Mouse (Mus musculus) testis, postnatal 10 days (tissue): Measurements from ENCODE around the gene Dlgap3.

Experiments
- DNase-seq: peaks from one replicate; pipeline ENCODE4 v3.0.0; 2021; ENCODE audit warnings: low spot score

Dlgap3 gene

DNA sequence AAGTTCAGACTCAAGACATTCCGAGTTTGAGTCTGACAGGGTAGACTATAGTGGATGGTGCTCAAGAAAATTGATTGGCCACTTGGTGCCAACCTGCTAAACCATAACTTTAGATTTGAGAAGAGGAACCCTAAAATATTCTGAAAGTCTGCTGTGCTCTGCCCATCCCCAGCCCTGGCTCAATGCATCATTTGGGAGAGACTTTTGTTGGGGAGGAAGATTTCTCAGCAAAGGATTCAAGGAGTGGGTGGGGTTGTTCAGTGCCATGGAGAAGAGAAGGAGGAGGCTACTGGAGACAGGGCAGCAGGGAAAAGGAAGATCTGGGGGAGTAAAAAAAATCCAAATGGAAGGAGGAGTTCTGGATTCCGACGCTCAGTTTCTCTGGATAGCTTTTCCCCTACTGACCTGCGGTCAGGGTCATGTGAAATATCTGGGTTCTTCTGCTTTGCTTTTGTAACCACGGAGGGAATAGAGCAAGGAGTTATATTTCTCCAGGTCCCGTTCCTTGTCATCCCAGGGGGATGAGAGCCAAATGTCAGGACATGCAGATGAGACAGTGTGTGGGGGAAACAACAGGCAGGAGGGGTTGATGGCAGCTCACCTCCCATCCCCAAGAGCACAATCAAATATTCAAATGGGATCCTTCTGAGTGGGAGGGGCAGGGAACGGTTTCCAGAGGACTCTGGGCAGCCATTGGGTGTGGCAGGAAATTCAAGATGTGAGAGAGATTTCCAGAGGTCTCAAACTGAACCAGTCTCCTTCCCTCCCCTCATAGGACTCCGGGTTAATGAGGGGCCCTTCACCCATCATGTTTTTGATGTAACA is 5.3 kb downstream of the Dlgap3 start:
- no peak for DNase-seq

DNA sequence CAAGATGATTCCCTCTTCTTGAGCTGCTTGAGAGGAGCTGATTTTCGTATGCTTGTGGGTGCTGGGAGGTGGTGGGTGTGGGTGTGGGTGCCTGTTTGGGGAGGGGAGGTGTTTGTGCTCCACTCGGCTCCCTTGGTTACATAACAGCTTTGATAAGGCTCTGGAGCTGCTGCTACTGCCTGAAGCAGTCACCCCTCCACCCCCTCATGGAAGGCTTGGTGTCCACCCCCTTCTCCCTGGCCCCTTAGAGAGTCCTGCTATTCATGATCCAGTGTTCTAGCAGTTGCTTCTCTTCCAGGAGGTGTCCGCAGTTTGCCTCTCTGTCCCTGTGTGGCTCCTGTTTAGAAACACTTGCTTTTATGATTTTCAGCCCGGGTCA is 5.9 kb downstream of the Dlgap3 start:
- no peak for DNase-seq

DNA sequence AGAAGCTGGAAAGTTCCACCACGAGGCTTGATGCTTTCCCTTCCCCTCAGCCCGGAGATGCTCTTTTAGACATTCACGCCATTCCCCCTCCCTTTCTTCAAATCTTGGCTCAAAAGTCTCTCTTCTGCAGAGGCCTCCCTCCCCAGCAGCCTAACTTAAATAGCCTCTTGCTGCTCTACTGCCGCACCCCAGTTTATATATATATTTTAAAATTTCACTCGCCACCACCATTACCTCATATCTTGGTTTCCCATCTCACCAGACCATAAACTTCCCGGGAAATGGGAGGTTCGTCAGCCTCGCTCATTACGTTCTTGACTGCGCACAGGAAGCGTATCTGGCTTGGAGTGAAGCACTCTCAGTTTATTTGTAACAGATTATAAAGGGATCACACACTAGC is 9.0 kb downstream of the Dlgap3 start:
- DNase-seq: no peak

DNA sequence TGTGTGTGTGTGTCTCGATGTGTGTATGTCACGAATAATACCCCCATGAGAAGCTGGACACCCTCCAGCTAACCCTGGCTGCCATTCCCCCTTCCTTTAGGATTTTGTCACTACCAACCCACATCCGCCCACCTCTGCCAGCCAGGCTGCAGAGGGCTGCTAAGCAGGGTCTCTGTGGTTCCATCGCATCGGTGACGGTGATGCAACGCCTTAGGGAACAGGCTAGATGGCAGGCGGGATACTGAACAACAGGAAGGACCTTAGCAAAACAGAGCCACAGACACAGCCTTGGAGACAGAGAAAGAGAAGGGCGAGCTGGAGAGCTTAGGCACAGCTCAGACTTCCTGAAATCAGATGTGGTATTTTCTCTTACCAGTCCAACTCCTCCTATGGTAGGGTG is 9.7 kb downstream of the Dlgap3 start:
- no peak for DNase-seq

DNA sequence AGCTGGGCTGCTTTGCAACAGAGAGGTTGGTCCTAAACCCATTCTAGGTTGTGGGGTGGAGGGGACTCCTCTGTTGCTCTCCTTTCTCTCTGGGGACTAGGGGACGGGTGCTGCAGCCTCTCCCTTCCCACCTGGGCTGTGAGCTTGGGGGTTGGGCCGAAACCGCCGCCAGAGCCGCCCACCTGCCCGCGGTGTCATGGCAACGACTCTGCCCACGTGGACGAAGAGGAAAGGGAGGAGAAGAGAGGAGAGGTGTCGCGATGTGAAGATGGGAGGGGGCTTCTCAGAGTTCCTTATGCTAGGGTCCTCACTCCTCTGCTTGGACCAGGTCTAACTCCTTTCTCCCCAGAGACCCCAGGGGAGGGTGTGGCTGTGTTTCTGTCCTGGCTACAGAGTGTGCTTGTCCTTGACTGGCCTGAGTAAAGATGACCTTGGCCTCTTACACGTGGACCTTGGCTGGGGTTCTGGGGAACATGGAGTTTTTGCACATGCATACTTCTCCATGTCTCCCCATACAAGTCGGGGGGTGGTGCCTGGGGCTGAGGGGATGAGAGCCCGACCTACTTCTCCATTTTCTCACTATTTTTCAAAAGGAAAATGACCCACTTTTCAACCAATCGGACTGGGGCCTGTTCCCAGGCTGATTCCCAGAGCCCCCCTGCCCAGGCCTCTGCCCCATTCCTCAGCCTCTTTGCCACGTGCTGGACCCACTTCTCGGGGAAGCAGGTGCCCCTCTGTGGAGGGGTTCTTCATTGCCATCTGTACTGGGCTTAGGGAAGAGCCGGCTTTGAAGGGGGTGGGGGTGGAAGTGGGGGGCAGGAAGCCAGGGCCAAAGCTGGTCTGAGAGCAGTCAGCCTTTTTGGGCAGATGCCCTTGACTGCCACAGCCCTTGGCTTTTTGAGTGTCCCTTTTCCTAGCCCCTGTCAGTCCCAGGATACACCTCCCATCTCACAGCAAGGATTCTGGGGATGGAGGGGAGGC is 10.8 kb downstream of the Dlgap3 start:
- no peak for DNase-seq

DNA sequence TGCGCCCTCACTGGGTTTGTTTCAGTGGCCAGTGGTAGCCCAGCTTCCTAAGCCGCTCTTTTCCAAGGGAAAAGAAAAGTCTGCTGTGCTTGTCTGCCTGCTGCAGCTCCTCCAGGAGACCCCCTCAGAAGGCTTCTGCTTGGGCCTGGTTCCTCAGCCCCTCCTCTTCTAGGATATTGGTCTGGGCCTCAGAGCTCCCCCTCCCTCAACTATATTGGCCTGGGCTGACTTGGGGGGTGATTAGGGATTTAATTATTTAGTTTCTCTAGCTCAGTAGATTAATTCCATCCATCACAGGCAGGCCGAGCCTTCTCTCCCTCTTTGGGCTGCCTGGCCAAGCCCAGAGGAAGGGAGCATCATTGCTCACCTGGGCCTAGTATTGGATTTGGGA is 11.4 kb downstream of the Dlgap3 start:
- DNase-seq: no peak

DNA sequence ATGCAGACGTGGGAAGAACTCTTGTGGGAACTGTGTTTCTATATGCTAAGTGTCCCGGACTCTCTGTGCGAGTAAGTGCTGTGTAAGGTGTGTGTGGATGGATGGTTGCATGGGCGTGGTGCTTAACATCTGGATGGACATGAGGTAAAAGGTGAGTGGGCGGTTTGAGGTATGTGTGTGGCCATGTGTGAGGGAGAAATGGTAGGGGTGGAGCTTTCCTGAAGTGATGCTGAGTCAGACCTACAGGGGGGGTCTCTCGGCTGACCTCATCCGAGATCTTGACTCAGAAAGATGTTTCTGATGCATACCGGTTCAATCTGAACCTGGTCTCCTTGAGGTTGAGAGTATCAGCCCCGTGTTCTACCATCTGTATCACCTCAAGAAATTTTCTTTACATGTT is 12.0 kb downstream of the Dlgap3 start:
- DNase-seq: no peak

DNA sequence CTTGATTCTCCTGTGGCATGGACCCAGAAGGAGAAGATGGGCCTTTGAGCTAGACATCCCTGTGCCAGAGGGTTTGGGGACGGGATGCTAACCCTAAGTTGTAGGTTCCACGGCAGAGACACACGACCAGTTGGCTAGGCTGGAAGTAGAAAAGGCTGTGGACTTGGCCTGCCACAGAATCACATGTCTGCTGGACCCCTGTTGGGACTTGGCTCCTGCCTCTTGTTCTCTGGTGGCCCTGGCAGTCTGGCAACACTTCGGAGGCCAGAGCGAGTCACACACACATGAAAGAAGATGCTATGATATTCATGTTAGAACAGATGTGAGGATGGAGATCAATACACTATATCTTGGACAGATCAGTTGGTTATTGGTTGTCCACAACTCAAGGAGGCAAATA is 14.9 kb downstream of the Dlgap3 start:
- no peak for DNase-seq

DNA sequence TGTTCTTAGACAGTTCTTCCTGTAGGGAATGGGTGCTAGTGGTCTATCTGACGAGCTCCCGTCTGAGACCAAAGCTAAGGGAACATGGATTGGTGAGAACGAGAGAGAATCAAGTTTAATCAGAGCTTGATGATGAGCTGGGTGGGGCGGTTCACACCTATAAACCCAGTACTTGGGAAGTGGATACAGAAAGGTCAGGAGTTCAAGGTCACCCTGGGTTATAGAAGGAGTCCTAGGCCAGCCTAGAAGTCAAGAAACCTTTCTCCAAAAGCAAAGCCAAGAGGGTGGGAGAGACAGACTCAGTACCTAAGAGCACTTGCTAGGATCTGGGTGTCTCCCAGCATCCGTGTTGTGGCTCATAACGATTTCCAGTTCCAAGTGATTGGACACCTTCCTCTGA is 21.9 kb downstream of the Dlgap3 start:
- no peak for DNase-seq

DNA sequence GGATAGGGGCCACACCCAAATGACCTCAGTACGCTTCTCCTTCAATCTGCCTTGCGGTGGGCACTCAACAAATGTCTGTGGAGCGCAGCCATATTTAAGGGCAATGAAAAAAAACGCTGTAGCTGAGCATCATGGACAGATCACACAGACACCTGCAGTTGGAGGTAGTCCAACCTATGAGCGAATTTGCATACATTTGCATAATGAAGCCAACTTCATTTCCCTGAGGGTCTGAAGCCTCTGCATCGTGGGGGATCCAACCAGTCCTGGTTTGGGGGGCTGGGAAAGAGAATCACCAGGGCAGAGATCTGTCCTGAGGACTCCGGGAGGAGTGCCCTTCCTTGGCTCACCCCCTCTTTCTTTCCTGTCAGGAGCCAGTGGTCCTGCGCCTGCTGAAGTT is 23.7 kb downstream of the Dlgap3 start:
- no peak for DNase-seq

DNA sequence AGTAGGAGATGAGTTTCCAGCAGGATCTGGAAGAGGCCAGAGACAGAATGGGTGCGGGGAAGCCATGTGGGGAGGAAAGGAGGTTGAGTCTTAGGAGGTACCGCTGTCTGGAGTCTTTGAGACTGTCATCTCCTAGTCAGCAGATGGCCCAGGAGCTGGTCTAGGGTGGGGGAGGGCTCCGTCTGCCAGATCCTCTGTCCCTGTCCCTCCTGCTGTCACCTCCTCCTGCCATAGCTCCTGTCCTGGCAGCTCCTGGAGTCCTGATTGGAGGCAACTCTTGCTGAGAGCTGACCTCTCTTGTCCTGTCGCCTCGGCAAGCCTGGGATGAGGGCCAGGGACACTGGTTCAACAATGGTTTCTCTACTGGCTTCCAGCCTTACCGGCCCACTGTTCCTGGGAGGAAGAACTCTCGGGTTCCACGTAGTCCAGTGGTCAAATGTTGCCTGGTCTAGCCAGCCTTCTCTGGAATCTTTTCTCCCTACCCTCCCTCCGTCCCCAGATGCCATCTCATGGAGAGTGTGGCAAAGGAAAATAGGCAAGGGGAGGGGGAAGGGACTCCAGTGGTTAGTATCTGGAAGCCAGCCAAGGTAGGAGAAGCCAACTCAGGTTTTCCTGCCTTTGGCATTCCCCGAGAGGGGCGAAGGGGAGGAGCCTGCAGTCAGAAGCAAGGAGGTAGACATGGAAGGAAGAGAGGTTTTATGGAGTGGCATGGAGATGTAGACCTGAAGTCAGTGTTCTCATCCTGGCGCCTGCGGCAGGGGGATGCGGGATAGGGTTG is 24.6 kb downstream of the Dlgap3 start:
- DNase-seq: no peak

DNA sequence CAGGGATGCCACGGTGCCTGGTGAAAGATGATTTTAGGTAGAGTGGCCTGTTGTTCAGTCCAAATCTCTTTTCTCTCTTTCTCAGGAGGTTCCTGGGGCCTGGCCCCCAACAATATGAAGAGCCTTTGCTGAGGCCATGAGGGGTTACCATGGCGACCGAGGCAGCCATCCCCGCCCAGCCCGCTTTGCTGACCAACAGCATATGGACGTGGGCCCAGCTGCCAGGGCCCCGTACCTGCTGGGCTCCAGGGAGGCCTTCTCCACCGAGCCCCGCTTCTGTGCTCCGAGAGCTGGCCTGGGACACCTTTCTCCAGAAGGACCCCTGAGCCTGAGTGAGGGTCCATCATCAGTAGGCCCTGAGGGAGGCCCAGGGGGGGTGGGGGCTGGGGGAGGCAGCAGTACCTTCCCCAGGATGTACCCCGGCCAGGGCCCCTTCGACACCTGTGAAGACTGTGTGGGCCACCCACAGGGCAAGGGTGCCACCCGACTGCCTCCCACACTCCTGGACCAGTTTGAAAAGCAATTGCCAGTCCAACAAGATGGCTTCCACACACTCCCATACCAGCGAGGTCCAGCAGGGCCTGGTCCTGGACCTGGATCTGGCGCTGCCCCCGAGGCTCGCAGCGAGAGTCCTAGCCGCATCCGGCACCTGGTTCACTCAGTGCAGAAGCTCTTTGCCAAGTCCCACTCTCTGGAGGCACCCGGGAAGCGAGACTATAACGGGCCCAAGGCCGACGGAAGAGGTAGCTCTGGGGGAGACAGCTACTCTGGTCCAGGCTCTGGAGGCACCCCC is 25.7 kb downstream of the Dlgap3 start:
- no peak for DNase-seq

DNA sequence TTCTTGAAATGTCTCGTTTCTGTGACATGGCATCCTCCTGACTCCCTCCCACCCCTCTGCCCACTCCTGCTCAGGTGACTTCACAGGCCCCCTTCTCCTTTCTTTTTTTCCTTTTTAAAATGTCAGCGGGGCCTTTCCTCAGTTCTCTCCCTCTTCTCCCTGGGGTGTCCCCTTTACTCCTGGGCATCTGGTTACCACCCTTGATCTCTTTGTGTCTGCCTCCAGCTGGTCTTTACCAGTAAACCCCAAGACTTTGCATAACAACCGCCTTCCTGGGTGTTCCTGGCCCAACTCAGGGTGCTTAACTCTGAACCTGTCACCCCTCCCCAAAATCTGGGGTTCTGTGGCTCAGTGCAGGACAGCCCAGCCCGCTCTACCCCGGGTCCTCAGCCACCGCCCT is 29.6 kb downstream of the Dlgap3 start:
- no peak for DNase-seq

DNA sequence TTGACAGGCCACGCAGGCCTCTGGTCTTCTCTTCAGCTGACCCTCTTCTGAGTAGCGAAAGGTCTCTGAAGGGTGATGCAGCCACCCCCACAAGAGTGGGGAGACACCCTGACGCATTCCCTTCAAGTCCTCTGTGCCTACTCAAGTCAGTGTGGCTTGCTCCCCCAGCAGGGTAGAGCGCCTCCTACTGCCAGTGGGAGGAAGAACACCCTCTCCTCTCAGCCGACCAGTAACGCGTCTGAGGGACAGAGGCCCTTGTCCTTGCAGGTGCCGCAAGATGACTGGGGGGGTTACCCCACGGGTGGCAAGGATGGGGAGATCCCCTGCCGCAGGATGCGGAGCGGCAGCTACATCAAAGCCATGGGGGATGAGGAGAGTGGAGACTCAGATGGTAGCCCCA is 30.4 kb downstream of the Dlgap3 start:
- DNase-seq: no peak

DNA sequence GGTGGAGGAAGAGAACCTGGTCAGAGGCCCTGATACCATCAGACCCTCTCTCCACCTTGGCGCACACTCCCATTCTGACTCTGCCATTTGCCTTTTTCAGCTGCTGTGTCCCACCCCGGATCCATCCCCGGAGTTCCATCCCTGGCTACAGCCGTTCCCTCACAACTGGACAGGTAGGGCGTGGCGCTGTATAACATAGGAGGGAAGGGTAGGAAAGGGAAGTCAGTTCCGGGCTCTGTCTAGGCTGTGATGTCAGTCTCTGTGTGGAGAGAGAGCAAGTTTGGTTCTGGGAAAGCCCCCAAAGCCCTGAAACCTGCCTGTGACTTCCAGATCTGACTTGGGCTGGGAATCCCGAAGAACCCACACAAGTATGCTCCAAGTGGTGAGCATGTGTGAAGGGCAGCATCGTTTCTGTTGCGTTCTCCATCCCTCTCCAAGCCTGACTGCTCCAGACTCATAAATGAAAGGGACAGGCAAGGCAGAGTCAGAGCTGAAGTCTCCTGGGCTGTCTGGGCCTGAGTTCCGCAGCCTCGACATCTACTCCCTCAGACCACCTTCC is 31.2 kb downstream of the Dlgap3 start:
- no peak for DNase-seq

DNA sequence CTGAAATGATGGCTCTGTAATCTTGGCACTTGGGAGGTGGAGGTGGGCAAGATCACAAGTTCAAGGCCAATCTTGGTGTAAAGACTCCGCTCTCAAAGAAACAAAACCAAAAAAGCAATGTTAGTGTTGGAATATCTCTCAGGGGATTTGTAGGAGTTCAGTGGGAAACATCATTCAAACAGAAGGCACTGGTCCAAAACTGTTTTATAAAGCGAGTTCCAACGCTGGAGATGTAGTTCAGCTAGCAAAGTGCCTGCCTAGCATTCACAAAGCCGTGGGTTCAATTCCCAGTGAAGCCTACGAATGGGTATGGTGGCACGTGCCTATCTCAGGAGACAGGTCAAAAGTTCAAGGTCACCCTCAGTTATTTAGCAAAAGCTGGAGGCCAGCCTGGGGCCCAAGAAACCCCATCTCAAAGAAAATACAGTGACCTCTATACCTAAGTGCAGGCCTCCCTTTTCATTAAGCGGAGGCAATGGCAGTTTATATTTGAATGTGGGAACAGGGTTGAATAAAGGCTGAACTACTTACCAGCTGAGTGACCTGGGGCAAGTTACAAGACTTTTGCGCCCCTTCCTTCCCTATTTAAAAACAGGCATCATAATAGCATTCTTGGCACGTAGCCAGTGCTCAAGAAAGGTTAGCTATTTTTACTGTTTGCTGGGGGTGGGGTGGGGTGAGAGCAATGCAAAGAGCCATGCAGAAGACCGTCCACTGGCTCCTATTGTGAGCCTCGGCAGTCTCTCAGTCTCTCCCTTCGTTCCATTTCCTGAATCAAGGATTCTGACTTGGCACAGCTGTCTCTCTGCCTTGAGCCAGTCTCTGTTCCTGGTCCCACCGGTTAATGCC is 32.0 kb downstream of the Dlgap3 start:
- no peak for DNase-seq

DNA sequence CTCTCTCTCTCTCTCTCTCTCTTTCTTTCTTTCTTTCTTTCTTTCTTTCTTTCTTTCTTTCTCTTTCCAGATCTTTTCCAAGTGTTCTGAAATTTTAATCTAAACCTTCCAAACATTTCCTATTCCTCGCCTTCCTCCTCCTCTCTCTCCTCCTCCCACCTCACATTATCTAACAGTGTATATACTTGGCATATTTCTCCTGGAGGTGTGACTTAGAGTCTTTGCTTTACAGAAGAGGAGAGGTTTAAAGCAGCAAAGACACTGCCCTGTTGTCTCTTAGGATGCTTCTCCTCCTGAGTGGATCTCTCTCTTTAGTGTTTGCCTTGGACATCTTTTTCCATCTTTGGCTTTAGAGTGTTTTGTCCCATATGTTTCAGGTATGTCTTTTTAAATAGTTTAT is 34.1 kb downstream of the Dlgap3 start:
- no peak for DNase-seq

DNA sequence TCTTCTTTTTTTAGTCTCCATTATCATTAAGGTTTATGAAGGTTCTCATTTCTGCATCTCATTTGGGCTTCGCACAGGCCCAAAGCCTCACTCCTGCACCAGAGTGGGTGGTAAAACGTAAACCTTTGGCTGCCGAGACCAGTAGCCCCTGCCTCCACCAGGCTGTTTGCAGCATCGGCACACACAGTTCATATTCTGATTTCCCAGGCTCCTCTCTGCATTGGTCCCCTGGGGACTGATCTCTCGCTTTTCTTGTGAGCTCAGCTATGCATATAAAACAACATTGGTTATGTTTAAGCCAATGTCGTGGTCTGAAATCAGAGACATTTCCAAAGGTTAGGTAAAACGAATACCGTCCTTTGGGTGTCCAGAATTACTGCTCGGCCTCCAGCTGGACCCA is 42.3 kb downstream of the Dlgap3 start:
- no peak for DNase-seq

DNA sequence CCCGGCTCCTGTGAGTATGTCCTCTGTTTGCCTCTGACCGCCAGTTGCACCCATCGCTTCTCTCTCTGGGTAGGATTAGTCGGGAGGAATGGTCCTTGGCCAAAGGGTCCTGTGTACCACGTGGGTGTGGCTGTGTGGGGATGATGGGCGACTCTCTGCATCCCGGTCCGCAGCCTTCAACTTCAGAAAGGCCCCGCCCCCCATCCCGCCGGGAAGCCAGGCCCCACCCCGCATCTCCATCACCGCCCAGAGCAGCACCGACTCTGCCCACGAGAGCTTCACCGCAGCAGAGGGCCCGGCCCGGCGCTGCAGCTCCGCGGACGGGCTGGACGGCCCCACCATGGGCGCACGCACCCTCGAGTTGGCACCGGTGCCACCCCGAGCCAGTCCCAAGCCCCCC is 45.5 kb downstream of the Dlgap3 start:
- no peak for DNase-seq

DNA sequence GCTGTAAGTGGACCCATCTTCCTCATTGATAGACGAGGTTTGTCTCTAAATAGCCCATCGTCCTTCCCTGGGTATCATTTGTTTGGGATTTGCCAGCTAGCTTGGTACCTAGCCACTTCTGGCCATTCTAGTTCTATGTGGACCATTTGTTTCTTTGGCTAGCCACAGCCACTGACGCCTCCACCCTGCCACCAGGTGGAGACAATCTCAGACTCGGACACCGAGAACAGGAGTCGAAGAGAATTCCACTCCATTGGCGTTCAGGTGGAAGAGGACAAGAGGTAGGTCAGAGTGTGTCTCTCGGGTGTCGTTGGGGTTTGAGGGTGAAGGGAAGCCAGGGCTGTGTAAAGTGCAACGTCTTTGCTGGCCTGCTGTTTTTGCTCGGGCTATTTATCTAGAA is 46.1 kb downstream of the Dlgap3 start:
- DNase-seq: no peak
